Mouse (Mus musculus): Measurements from ENCODE around the gene Cfap99. TPM values are rescaled to one million over a fixed set of nuclear protein-coding genes. Genes with fewer than 3 reads are reported as not detected.

Cfap99 gene
- polyA plus RNA-seq, 1 experiment: 0.19 TPM

- DNase-seq (ENCODE audit: low read depth): no peak
- no peak for TF ChIP-seq CTCF (IDR thresholded peaks at IDR 0.05; ENCODE audit: borderline replicate concordance, extremely low read depth, insufficient read depth, insufficient read length)
- TF ChIP-seq POLR2A (IDR thresholded peaks at IDR 0.05; ENCODE audit: borderline replicate concordance, extremely low read depth, insufficient read depth, insufficient read length, poor library complexity, severe bottlenecking): no peak
Measured at GRCm38 (mm10) chr5:34259172-34259816, 29.1 kb upstream of the Cfap99 start.

- DNase-seq (ENCODE audit: low read depth): no peak
- no peak for TF ChIP-seq POLR2A (IDR thresholded peaks at IDR 0.05; ENCODE audit: borderline replicate concordance, extremely low read depth, insufficient read depth, insufficient read length, poor library complexity, severe bottlenecking)
- TF ChIP-seq CTCF (IDR thresholded peaks at IDR 0.05; ENCODE audit: borderline replicate concordance, extremely low read depth, insufficient read depth, insufficient read length): no peak
Measured at GRCm38 (mm10) chr5:34266065-34266464, 22.3 kb upstream of the Cfap99 start.

GRCm38 (mm10) chr5:34269197-34269920 lies 19.0 kb upstream of the Cfap99 start:
- no peak for DNase-seq (ENCODE audit: low read depth)
- no peak for TF ChIP-seq CTCF (IDR thresholded peaks at IDR 0.05; ENCODE audit: borderline replicate concordance, extremely low read depth, insufficient read depth, insufficient read length)
- TF ChIP-seq POLR2A (IDR thresholded peaks at IDR 0.05; ENCODE audit: borderline replicate concordance, extremely low read depth, insufficient read depth, insufficient read length, poor library complexity, severe bottlenecking): no peak

- no peak for TF ChIP-seq CTCF (IDR thresholded peaks at IDR 0.05; ENCODE audit: borderline replicate concordance, extremely low read depth, insufficient read depth, insufficient read length)
- no peak for TF ChIP-seq POLR2A (IDR thresholded peaks at IDR 0.05; ENCODE audit: borderline replicate concordance, extremely low read depth, insufficient read depth, insufficient read length, poor library complexity, severe bottlenecking)
- peak; percentile 5 for DNase-seq (ENCODE audit: low read depth)
Measured at GRCm38 (mm10) chr5:34269921-34270465, 18.4 kb upstream of the Cfap99 start.

GRCm38 (mm10) chr5:34271743-34272142 lies 16.7 kb upstream of the Cfap99 start:
- peak; percentile 51; the same call in 1 of the 2 replicates for TF ChIP-seq CTCF (IDR thresholded peaks at IDR 0.05; ENCODE audit: borderline replicate concordance, extremely low read depth, insufficient read depth, insufficient read length)
- no peak for TF ChIP-seq POLR2A (IDR thresholded peaks at IDR 0.05; ENCODE audit: borderline replicate concordance, extremely low read depth, insufficient read depth, insufficient read length, poor library complexity, severe bottlenecking)
- peak; percentile 8 for DNase-seq (ENCODE audit: low read depth)

- no peak for TF ChIP-seq POLR2A (IDR thresholded peaks at IDR 0.05; ENCODE audit: borderline replicate concordance, extremely low read depth, insufficient read depth, insufficient read length, poor library complexity, severe bottlenecking)
- TF ChIP-seq CTCF (IDR thresholded peaks at IDR 0.05; ENCODE audit: borderline replicate concordance, extremely low read depth, insufficient read depth, insufficient read length): no peak
- DNase-seq (ENCODE audit: low read depth): no peak
Measured at GRCm38 (mm10) chr5:34273251-34273681, 15.1 kb upstream of the Cfap99 start.

GRCm38 (mm10) chr5:34274268-34274667 lies 14.1 kb upstream of the Cfap99 start:
- DNase-seq (ENCODE audit: low read depth): no peak
- no peak for TF ChIP-seq CTCF (IDR thresholded peaks at IDR 0.05; ENCODE audit: borderline replicate concordance, extremely low read depth, insufficient read depth, insufficient read length)
- no peak for TF ChIP-seq POLR2A (IDR thresholded peaks at IDR 0.05; ENCODE audit: borderline replicate concordance, extremely low read depth, insufficient read depth, insufficient read length, poor library complexity, severe bottlenecking)

- no peak for DNase-seq (ENCODE audit: low read depth)
- TF ChIP-seq CTCF (IDR thresholded peaks at IDR 0.05; ENCODE audit: borderline replicate concordance, extremely low read depth, insufficient read depth, insufficient read length): no peak
- no peak for TF ChIP-seq POLR2A (IDR thresholded peaks at IDR 0.05; ENCODE audit: borderline replicate concordance, extremely low read depth, insufficient read depth, insufficient read length, poor library complexity, severe bottlenecking)
Measured at GRCm38 (mm10) chr5:34274676-34275293, 13.6 kb upstream of the Cfap99 start.

GRCm38 (mm10) chr5:34276191-34276590 lies 12.2 kb upstream of the Cfap99 start:
- TF ChIP-seq POLR2A (IDR thresholded peaks at IDR 0.05; ENCODE audit: borderline replicate concordance, extremely low read depth, insufficient read depth, insufficient read length, poor library complexity, severe bottlenecking): no peak
- DNase-seq (ENCODE audit: low read depth): no peak

- TF ChIP-seq CTCF (IDR thresholded peaks at IDR 0.05; ENCODE audit: borderline replicate concordance, extremely low read depth, insufficient read depth, insufficient read length): no peak
- TF ChIP-seq POLR2A (IDR thresholded peaks at IDR 0.05; ENCODE audit: borderline replicate concordance, extremely low read depth, insufficient read depth, insufficient read length, poor library complexity, severe bottlenecking): no peak
- DNase-seq (ENCODE audit: low read depth): no peak
Measured at GRCm38 (mm10) chr5:34276746-34277145, 11.7 kb upstream of the Cfap99 start.

GRCm38 (mm10) chr5:34278058-34278457 lies 10.3 kb upstream of the Cfap99 start:
- DNase-seq (ENCODE audit: low read depth): no peak
- no peak for TF ChIP-seq POLR2A (IDR thresholded peaks at IDR 0.05; ENCODE audit: borderline replicate concordance, extremely low read depth, insufficient read depth, insufficient read length, poor library complexity, severe bottlenecking)
- TF ChIP-seq CTCF (IDR thresholded peaks at IDR 0.05; ENCODE audit: borderline replicate concordance, extremely low read depth, insufficient read depth, insufficient read length): no peak
